Mouse (Mus musculus) forebrain, embryonic 10.5 days (tissue): Measurements from ENCODE around the gene Tmcc2. TPM values are rescaled to one million over a fixed set of nuclear protein-coding genes. Genes with fewer than 3 reads are reported as not detected.

Experiments used
- DNase-seq: peaks from one replicate; pipeline ENCODE4 v3.0.0-alpha.2; 2017; ENCODE audit warnings: low spot score; ENCODE audit errors: extremely low spot score
- H3K27ac ChIP-seq: fragments of 300-500 bp; sonication (generic); 2 replicates; pipeline ENCODE4 v1.5.1; 2016; ENCODE audit warnings: mild to moderate bottlenecking
- H3K27me3 ChIP-seq: fragments of 300-500 bp; sonication (generic); 2 replicates; pipeline ENCODE4 v1.6.1; 2016; ENCODE audit warnings: mild to moderate bottlenecking; ENCODE audit not compliant: poor library complexity, severe bottlenecking
- H3K36me3 ChIP-seq: fragments of 300-500 bp; sonication (generic); replicated peaks from 2 replicates; pipeline ENCODE4 v1.6.1; 2016; ENCODE audit warnings: mild to moderate bottlenecking, moderate library complexity
- H3K4me1 ChIP-seq: fragments of 300-500 bp; sonication (generic); 2 replicates; pipeline ENCODE4 v1.6.1; 2016
- H3K4me3 ChIP-seq: fragments of 300-500 bp; sonication (generic); 2 replicates; pipeline ENCODE4 v1.5.1; 2016; ENCODE audit warnings: mild to moderate bottlenecking, moderate library complexity
- H3K9me3 ChIP-seq: fragments of 300-500 bp; sonication (generic); 2 replicates; pipeline ENCODE4 v1.6.1; 2016; ENCODE audit warnings: mild to moderate bottlenecking, moderate library complexity
- WGBS: fragments of 180-500 bp; shearing (Covaris S2); methylation state at CpG from one replicate; pipeline ENCODE4 v1.1.7; 2016; 5-methylcytosine and 5-hydroxymethylcytosine counted together
- polyA plus RNA-seq: library from polyadenylated mRNA; unstranded; fragments of >200 nt; fragmentation: Nextera tagmentation; extraction: Ambion mirVana; gene quantifications from 2 replicates; pipeline ENCODE4 v1.2.1, GENCODE M21; 2016

Tmcc2 gene
- polyA plus RNA-seq, 1 experiment from 2014 or later = 8.8 TPM

DNA sequence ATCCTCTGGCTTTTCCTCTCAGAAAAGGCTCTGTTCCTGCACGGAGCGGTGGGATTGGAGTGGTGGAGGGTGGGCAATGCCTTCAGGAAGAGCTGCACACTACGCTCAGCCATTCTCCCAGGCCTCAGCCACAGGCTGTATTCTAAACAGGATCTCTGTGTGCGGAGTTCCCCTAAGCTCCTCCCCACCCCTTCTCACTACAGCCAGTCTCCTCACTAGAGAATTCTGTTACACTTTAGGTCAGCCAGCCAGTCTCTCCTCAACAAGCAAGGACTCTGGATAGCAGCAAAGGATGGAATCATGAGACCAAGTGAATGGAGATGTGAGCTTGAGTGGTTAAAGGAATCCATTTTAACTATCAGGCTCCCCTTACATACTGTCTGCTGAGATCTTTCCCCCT, 3.1 kb downstream of the Tmcc2 start:
- Histone ChIP-seq H3K27ac (peak overlapping the region; percentile 51), H3K36me3 (peaks cover 7% of the 10 kb centered on the region), H3K4me1 (peaks cover 79% of the 10 kb centered on the region), H3K4me3 (peak overlapping the region; percentile 77), H3K9me3 (no peaks in the 10 kb centered on the region), H3K27me3 (peaks cover 2% of the 10 kb centered on the region)
- WGBS = 49% methylated on average over 4 of the region's 4 CpGs
- DNase-seq = no peak

DNA sequence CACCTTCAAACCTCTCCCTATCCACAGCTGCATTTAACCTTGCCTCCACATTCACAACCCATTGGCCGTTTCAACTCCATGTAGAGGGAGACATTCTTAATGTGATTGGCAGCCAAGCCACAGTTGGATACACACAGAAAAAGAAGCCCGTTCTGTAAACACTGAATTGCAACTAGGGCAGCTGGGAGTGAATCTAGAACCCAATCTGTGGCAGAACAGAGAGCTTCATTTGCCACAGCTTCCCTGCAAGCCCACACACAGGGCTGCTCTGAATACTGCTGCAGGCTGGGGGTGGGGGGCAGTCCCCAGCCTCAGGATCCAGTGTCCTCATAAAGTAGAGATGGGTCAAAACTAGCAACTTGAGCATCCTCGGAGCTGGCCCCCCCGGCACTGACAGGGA, 4.8 kb downstream of the Tmcc2 start:
- H3K9me3 ChIP-seq = no peaks in the 10 kb centered on the region
- H3K27me3 ChIP-seq = no peaks in the 10 kb centered on the region
- H3K36me3 ChIP-seq = peaks cover 15% of the 10 kb centered on the region
- no peak for DNase-seq
- H3K4me1 ChIP-seq = peaks cover 72% of the 10 kb centered on the region
- WGBS = 84% methylated on average over 4 of the region's 4 CpGs
- no peak overlapping the region for H3K4me3 ChIP-seq
- H3K27ac ChIP-seq = no peak overlapping the region

DNA sequence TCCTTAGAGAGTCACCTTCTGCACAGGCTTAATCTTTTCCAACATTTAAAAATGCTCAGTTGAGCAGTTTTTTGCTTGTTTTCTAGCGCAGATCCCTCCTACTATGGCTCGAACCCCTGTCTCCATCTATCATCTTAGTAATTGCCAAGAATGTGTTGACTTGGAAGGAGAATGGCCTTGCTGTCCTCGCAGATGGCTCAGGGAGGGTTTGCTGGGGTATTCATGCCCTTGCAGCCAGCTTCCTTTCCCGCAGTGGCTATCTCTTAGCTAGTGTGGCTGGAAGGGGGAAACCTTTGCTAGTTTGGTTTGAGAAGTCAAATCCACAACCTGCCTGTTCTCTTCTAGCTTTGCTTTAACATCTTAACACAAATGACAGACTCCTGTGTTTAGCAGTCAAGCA, 5.4 kb downstream of the Tmcc2 start:
- Histone ChIP-seq H3K4me1 (peaks cover 70% of the 10 kb centered on the region), H3K27ac (peak overlapping the region; percentile 51; the same call in 1 of the 2 replicates), H3K36me3 (peaks cover 21% of the 10 kb centered on the region), H3K27me3 (no peaks in the 10 kb centered on the region), H3K9me3 (no peaks in the 10 kb centered on the region), H3K4me3 (no peak overlapping the region)
- WGBS = 89% methylated on average over 4 of the region's 4 CpGs
- no peak for DNase-seq

DNA sequence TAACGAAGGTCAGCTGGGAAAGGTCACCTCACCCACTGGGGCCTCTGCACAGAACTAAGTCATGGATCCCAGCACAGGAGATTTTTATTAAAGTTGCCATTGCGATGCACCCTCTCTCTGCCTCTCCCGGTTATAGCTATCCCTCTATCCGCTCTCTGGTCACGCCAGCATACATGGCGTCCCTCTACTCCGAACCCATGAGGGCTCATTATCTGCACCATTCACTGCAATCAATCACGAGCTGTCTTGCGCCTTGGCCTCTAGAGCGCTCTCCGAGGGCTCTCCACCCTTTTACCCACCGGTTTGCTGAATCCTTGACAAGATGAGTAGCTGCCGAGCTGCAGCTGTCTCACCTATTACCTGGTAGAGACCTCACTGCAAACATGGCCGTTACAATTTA, 5.8 kb downstream of the Tmcc2 start:
- Histone ChIP-seq H3K4me3 (no peak overlapping the region), H3K27me3 (no peaks in the 10 kb centered on the region), H3K4me1 (peaks cover 67% of the 10 kb centered on the region), H3K9me3 (no peaks in the 10 kb centered on the region), H3K36me3 (peaks cover 25% of the 10 kb centered on the region), H3K27ac (peak overlapping the region; percentile 51)
- 79% methylated on average over 14 of the region's 14 CpGs for WGBS
- DNase-seq = no peak

DNA sequence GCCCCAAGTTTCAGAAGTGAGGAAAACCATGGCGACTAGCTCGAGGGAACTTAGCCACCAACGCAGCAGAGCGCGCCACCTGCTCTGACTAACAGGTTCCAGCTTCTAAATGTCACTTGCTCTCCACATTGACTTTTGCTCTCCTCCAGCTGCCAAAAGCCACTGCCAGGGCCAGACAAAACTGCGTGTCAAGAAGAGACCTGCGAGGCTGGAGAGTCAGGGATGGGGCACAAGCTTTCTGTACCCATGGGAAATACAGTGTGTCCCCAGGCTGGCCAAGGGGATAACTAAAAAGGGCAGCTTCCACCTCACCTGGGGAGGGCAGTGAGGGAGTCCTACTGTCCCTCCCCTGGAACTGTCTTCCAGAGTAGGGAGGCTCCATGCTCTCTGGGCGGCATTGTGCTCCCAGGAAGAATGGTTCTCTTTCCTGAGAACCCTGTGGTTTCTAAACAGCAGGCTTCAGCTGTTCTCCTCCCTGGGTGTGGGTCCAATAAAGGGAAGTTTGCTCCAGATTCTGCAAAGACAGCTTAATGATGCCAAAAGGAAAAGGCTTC, 7.0 kb downstream of the Tmcc2 start:
- Histone ChIP-seq H3K27me3 (no peaks in the 10 kb centered on the region), H3K4me1 (peaks cover 55% of the 10 kb centered on the region), H3K4me3 (no peak overlapping the region), H3K36me3 (peaks cover 37% of the 10 kb centered on the region), H3K27ac (no peak overlapping the region), H3K9me3 (no peaks in the 10 kb centered on the region)
- WGBS = 90% methylated on average over 8 of the region's 8 CpGs
- no peak for DNase-seq

DNA sequence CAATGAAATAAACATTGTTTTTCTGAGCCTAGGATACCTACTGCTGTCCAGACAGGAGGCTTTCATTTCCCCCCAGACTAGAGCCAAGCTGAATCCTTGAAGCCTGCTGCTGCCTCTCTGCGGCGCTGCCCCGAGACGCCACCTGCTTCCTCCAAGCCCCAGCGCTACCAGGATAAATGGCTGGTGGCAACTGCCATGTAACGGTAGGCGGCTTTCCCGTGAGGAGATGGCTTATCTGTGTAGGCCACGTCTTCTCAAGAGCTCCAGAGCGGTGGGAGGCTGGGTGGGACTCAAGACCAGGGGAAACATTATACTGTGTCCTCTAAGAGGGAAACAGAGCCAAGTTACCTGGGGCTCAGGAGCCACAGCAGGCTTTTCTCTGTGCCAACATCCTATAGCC, 9.2 kb downstream of the Tmcc2 start:
- Histone ChIP-seq H3K4me1 (peaks cover 49% of the 10 kb centered on the region), H3K9me3 (no peaks in the 10 kb centered on the region), H3K27ac (no peak overlapping the region), H3K36me3 (peaks cover 59% of the 10 kb centered on the region), H3K4me3 (no peak overlapping the region), H3K27me3 (no peaks in the 10 kb centered on the region)
- DNase-seq = no peak
- WGBS = 86% methylated on average over 10 of the region's 10 CpGs

DNA sequence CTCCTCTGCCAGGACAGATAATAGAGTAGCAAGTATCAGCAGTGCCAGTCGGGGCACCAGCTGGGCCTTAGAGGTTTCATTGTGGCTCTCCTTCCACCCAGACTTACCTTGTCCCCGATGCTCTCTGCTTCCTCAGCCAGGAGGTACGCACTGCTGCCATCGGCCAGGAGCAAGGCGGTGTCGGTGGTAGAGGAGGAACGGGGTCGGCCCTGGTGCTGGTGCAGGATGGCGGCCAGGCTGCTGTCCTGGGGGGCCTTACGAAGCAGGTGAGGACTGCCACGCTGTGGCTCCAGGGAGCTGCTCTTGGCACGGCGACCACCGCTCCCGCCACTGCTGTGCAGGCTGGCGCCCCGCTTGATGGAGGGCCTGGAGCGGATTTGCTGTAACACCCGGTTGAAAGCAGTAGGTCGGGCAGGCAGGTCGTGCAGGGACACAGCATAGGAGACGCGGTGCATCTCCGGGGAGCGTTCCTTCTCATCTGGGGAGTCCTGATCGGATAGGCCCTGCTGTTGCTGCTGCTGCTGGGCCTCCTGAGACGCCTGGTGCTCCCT, 10.5 kb downstream of the Tmcc2 start:
- 88% methylated on average over 27 of the region's 27 CpGs for WGBS
- Histone ChIP-seq H3K4me1 (peaks cover 49% of the 10 kb centered on the region), H3K27me3 (no peaks in the 10 kb centered on the region), H3K27ac (no peak overlapping the region), H3K9me3 (no peaks in the 10 kb centered on the region), H3K4me3 (no peak overlapping the region), H3K36me3 (peaks cover 69% of the 10 kb centered on the region)
- no peak for DNase-seq

DNA sequence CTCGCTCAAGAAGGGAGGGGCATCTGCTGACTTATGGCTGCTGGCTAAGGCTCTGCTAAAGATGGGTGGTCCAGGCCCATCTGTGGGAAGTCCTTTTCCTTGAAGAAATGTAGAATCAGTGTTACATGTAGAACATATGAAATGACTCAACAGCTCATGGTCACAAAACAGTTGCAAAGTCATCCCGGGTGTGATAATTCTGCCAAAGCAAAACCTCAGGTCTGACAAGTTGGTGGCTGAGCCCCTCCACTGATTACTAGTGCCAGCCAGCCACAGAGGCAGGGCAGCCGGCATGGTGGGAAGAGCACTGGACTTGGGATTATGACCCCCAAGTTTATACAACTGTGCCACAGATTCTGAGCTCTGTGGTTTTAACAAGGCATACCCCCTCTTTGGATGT, 13.3 kb downstream of the Tmcc2 start:
- Histone ChIP-seq H3K27ac (no peak overlapping the region), H3K27me3 (no peaks in the 10 kb centered on the region), H3K4me3 (no peak overlapping the region), H3K4me1 (peaks cover 59% of the 10 kb centered on the region), H3K9me3 (no peaks in the 10 kb centered on the region), H3K36me3 (peaks cover 89% of the 10 kb centered on the region)
- no peak for DNase-seq
- 88% methylated on average over 3 of the region's 3 CpGs for WGBS

DNA sequence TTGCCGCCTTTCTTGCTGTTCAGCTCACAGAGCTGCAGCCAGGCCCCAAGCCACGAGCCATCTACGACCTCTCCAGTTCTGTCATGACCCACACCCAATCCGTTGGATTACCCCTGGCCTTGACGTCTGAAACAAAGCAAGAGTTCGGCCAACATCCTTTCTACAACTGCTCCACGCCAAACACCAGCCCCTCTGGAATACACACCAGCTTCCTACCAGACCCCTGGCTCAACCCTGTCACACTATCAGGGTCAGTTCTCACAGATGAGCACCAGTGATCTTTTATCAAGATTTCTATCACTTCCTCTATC, 14.1 kb downstream of the Tmcc2 start:
- peaks cover 67% of the 10 kb centered on the region for H3K4me1 ChIP-seq
- no peaks in the 10 kb centered on the region for H3K27me3 ChIP-seq
- H3K9me3 ChIP-seq = no peaks in the 10 kb centered on the region
- DNase-seq = no peak
- peak overlapping the region; percentile 52 for H3K27ac ChIP-seq
- H3K36me3 ChIP-seq = peaks cover 95% of the 10 kb centered on the region
- 64% methylated on average over 7 of the region's 7 CpGs for WGBS
- H3K4me3 ChIP-seq = no peak overlapping the region

DNA sequence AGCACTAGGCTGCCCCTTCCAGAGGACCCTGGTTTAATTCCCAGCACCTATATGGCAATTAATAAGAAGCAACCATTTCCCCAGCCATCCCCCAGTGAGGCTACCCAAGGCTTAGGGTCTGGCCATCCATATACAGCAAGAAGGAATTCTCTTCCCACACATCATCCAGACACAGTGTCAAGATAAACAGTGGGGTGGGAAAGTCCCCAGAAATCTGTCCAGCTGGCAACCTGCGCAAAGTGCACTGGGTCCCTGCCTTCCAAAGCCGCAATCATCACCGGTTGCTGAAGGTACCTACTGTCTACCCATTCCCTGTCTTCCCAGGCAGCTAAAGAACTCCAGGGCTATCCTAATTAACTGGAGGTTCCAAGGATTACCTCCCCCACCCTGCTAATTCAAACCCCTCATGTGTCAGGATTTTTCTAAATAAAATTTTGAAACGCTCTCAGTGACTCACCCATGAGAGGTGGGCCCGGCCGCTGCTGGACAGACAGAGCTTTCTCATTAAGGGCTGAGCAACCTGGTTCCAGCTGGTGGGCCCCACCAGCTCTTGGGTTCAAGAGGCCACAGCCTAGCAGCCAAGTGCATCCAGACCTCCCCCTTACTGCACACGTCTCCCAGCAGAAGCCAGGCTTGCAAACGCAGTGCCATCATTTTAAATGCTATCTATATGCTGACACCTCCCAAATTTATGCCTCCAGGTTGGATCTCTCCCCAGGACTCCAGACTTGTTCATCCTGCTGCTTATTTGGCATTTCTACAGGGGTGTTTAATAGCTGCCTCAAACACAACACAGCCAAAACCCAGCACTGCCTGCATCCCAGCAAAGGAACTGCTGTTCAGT, 14.6 kb downstream of the Tmcc2 start:
- Histone ChIP-seq H3K27ac (peak overlapping the region; percentile 52), H3K27me3 (no peaks in the 10 kb centered on the region), H3K36me3 (peaks cover 94% of the 10 kb centered on the region), H3K4me3 (no peak overlapping the region), H3K9me3 (no peaks in the 10 kb centered on the region), H3K4me1 (peaks cover 72% of the 10 kb centered on the region)
- WGBS = 71% methylated on average over 8 of the region's 8 CpGs
- no peak for DNase-seq

DNA sequence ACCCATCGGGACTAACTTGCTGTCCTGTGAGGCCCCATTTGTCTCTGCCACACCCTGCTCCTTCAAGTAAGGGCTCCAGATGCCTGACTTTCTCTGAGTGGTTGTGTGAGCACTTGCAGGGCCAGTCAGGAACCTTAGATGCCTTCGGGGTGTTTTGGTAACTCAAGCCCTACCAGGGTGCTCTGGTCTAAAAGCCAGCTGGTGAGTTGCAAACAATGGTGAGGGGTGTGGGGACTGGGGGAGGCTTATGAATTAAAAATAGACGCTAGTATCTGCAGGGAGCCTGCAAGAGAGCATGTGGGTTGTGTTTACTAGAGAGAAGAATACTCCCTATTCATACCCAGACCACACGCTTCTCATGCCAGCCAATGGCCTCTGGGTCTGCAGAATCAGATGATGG, 15.8 kb downstream of the Tmcc2 start:
- Histone ChIP-seq H3K9me3 (no peaks in the 10 kb centered on the region), H3K4me3 (no peak overlapping the region), H3K4me1 (peaks cover 75% of the 10 kb centered on the region), H3K27me3 (no peaks in the 10 kb centered on the region), H3K27ac (peak overlapping the region; percentile 54; the same call in 1 of the 2 replicates), H3K36me3 (peaks cover 94% of the 10 kb centered on the region)
- DNase-seq = no peak
- 55% methylated on average over 4 of the region's 4 CpGs for WGBS

DNA sequence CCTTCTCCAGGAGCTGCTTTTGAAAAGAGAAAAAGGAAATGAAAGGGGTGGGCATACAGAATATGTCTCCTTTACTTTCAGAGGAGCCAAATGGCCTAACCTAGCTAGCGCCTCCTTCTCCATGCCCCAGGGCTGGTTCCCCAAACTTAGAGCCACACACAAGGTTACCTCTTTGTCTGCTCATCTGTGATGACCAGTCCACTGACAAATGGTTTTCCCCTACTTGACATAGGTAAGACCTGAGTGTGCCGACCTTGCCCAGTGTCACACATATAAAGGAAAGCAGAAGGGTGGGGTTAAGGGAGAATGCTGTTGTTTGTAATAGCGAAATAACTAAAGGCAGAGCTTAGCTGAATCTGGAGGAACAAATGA, 16.2 kb downstream of the Tmcc2 start:
- no peak overlapping the region for H3K4me3 ChIP-seq
- no peaks in the 10 kb centered on the region for H3K27me3 ChIP-seq
- H3K4me1 ChIP-seq = peaks cover 75% of the 10 kb centered on the region
- no peaks in the 10 kb centered on the region for H3K9me3 ChIP-seq
- WGBS = 84% methylated on average over 3 of the region's 3 CpGs
- no peak for DNase-seq
- peak overlapping the region; percentile 54 for H3K27ac ChIP-seq
- peaks cover 94% of the 10 kb centered on the region for H3K36me3 ChIP-seq

DNA sequence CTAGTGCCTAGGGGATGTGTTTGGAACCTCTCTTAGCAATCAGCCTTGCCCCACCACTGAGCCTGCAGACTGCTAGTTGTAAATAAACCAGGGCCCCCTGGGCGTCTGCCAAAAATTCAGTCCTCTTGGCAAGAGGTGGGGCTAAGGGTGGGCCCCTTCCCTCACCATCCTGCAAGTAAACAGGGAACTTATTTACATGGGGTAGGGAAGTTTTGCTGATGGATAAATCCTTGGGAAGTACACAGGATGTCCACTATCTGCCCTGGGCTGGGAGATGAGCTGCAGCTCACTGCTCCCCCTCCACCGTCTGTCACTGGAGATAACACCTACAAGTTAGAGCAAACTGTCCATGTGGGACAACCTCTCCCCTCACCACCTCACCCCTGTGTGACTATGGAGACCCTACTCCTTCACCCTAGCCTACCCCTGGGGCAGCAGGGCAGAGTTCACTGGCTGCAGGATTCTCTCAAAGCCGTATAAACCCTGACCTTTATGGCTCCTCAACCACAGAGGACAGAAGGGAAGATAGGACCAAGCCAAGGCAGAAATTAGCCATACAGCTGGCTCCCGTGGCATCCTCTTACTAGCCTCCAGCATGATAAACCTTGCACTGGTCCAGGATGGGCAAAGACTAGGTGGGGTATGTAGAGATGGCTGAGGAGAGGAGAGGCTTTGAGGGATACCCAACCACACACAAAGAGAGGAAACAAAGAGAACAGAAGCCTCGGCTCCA, 16.8 kb downstream of the Tmcc2 start:
- no peak overlapping the region for H3K4me3 ChIP-seq
- H3K36me3 ChIP-seq = peaks cover 93% of the 10 kb centered on the region
- H3K27me3 ChIP-seq = no peaks in the 10 kb centered on the region
- H3K4me1 ChIP-seq = peaks cover 75% of the 10 kb centered on the region
- no peak for DNase-seq
- no peaks in the 10 kb centered on the region for H3K9me3 ChIP-seq
- 62% methylated on average over 5 of the region's 5 CpGs for WGBS
- peak overlapping the region; percentile 54 for H3K27ac ChIP-seq
